Mouse (Mus musculus) bone marrow macrophage, adult 2 months (primary cell): ENCODE data around the gene 4930556J24Rik. TPM values are rescaled to one million over a fixed set of nuclear protein-coding genes. Genes with fewer than 3 reads are reported as not detected.
"Not testable (repeated sequence)": the region's sequence is repeated elsewhere in the genome, so short reads cannot be mapped to it uniquely, and the experiment has no call there.

Experiments
- H3K27ac ChIP-seq: 2 replicates; pipeline ENCODE4 v1.5.1; 2012; ENCODE audit warnings: low read depth, low read length; ENCODE audit not compliant: insufficient read depth
- H3K4me1 ChIP-seq: 2 replicates; pipeline ENCODE4 v1.6.1; 2012; ENCODE audit warnings: low read length; ENCODE audit not compliant: control insufficient read depth, insufficient read depth
- H3K4me3 ChIP-seq: 2 replicates; pipeline ENCODE4 v1.5.1; 2012; ENCODE audit warnings: mild to moderate bottlenecking, low read length, moderate library complexity; ENCODE audit not compliant: insufficient read depth
- CTCF ChIP-seq: IDR thresholded peaks from 2 replicates; pipeline ENCODE4 v1.5.1; 2012; ENCODE audit warnings: low read depth, mild to moderate bottlenecking, low read length, moderate library complexity
- POLR2A ChIP-seq: IDR thresholded peaks from 2 replicates; pipeline ENCODE4 v1.6.1; 2012; ENCODE audit warnings: mild to moderate bottlenecking, low read depth, low read length, borderline replicate concordance
- polyA plus RNA-seq: library from polyadenylated mRNA; stranded (reverse); fragments of >200 nt; gene quantifications from 2 replicates; pipeline ENCODE4 v1.2.4, GENCODE M21; 2012; ENCODE audit not compliant: missing spikeins, insufficient read depth, insufficient read length

Gene 4930556J24Rik
- polyA plus RNA-seq, 1 experiment, result not detected

DNA sequence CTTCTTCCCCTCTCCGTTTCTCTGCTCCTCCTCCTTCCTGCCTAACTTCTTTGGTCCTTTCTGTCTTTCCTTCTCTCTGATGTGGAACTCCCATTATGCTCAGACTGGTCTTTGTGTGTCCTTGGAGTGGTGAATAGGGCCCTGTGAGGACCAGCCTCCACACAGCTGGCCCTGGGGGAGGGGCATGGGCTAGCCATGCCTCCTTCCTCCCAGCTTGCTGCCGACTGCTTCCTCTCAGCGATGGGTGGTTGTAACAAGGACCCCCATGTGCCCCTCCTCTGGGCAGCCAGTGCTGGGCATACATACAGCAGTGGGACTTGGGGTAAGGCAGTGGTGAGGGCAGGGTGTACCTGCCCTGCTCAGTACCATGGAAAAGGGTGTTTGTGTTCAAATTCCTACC is 2.3 kb downstream of the 4930556J24Rik start:
- no peaks in the 10 kb centered on the region for H3K4me1 ChIP-seq
- H3K27ac ChIP-seq, result no peak overlapping the region
- no peak overlapping the region for H3K4me3 ChIP-seq
- TF ChIP-seq CTCF (no peak), POLR2A (no peak)

DNA sequence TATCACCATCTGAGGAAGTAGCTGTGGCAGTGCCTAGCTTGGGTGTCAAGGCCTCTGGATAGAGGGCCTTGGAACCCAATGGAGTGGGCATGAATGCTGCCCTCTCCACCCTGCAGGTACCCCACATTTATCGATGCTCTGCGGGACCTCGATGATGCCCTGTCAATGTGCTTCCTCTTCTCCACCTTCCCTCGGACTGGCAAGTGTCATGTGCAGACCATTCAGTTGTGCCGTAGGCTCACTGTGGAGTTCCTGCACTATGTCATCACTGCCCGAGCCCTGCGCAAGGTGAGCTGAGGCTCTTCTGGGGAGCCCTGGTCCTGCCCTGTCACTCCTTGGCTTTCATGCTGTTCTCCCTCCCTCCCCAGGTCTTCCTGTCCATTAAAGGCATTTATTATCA is 3.5 kb downstream of the 4930556J24Rik start:
- Histone ChIP-seq H3K27ac (no peak overlapping the region), H3K4me1 (no peaks in the 10 kb centered on the region), H3K4me3 (no peak overlapping the region)
- TF ChIP-seq POLR2A (no peak), CTCF (no peak)

DNA sequence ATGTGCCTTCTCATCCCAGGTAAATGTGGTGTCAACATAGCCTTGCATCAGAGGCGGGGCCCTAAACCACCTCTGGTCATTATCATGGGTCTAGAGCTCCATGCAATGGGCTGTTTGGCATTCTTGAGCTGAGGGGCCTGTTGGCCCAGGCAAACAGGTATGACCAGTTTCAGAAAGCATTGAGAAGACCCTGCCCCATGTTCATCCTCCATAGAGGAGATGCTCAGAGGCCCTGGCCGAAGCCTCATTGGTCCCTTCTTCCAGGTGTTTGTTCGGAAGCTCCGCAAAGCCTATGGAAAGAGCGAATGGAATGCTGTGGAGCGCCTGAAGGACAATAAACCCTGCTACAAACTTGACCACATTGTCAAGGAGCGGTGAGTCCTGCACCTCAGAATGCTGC is 6.2 kb downstream of the 4930556J24Rik start:
- TF ChIP-seq POLR2A (no peak), CTCF (no peak)
- Histone ChIP-seq H3K4me3 (no peak overlapping the region), H3K4me1 (peaks cover 9% of the 10 kb centered on the region)

DNA sequence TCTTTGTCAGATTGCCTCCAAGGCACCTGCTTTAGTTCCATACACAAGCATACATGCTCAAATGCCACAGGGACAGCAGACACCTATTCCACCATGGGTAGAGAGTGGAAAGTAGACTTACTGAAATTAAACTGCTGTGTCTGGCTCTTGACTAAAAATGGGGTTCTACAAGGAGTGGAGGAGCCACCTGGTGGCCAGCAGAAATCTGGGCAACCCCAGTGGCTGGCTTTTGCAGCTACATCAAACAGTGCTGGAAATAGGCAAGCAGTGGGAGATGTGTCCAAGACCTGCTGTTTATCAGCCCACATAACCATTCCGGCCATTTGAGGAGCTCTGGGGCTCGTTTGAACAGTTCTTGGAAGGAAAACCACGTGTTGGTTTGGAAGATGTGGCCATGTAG is 6.7 kb downstream of the 4930556J24Rik start:
- TF ChIP-seq CTCF (0 out of 2 replicates have a peak, but pooled peaks have one; percentile 10), POLR2A (no peak)
- Histone ChIP-seq H3K4me3 (no peak overlapping the region), H3K27ac (no peak overlapping the region), H3K4me1 (peaks cover 9% of the 10 kb centered on the region)

More for the DNA sequence above, 6.2 kb downstream of the 4930556J24Rik start:
- H3K27ac ChIP-seq, result no peak overlapping the region

DNA sequence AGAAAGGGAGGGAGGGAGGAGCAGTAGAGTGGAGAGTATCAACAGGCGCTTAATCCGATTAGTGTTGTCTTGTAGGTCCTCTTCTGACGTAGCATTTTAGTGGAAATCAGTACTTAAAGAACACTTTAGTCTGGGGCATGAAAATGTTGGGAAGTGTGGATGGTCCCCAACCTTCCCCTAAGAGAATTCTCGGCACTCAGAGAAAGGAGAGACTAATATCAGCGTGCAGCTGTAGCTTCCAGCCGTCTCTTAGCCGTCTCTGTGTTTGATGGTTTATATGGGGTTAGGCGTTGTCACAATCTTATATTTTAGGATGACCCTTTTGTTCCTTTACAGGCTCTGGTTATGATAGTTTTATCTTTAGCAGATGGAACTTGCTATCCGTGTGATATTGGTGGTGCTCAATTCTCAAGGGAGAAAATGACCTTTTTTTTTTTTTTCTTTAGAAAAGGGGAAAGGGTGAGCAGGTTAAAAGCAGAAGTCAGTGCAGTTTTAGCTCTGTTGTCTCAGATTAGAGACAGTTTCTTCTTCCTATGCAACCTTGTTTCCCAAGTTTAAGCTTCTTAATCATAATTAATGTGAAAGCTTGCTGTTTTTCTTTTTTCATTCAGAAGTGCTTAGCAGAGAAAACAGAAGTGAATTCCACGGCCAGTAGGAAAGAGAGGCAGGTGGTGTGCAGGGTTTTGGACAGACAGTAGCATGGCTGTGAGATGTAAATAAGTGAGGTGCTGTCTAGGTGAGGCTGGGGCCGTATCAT is 12.0 kb downstream of the 4930556J24Rik start:
- Histone ChIP-seq H3K4me3 (peak overlapping the region; percentile 89), H3K27ac (peak overlapping the region; percentile 81), H3K4me1 (peaks cover 14% of the 10 kb centered on the region)
- TF ChIP-seq POLR2A (no peak), CTCF (no peak)

DNA sequence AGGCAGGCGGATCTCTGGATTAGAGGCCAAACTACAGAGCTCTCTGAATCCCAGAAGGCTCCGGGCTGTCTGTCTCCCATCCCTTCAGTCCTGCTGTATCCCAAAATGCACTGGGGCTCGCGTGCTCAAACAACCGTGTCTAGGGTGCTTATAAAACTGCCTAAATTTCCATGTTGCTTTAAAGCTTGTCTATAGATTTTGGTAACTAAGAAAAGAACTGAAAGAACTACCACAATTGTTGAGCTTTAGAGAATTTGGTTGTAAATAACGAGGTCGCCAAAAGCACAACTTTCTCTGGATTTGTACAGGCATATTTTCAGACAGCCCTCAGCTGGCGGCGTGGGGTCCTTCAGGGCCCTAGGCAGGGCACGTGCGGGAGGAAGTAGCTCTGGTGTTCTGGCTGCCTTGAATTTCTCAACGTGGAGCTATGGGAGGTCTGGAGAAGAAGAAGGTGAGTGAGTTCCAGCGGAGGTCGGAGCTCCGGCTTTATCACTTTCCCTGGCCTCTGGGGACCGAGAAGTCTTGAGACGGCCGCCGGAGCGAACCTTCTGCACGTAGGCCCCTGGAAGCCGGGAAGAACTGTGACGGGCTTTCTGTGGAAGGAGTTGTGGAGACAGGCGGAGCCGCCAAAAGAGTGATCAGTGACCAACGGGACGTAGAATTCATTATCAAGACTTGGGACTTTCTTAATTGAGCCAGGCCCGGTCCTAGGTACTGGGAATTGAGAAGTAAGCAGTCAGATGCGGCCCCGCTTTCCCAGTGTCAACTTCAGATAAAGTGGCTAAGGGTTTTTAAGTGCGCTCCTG is 12.8 kb downstream of the 4930556J24Rik start, which contains the start of gene Pes1:
Gene Pes1 (plus strand): TSS at position 366 of the 806 bp plus-strand sequence.
- Histone ChIP-seq H3K4me3 (peak within 1 kb of the TSS; percentile 89), H3K27ac (peak within 1 kb of the TSS; percentile 81), H3K4me1 (peaks cover 14% of the 10 kb centered on the region)
- peak; percentile 46; the same call in 1 of the 2 replicates for TF ChIP-seq POLR2A
- no peak for TF ChIP-seq CTCF

DNA sequence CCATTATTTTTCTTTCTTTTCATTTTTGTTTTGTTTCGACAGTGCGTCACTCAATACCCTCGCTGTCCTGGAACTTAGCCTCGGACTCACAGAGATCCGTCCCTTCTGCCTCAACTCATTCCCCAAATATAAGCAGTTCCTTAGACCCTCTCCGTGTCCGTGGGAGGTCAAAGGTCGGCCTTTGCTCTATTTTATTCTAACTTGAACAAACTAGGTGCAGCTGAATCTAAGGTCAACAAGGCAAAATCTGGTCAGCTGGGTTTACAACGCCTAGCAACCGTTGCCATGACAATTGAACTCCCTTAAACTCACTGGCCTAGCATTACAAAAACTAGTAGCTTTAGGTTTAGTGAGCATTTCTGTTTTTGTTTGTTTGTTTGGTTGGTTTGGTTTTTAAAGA is 13.4 kb downstream of the 4930556J24Rik start:
- peak overlapping the region; percentile 81 for H3K27ac ChIP-seq

DNA sequence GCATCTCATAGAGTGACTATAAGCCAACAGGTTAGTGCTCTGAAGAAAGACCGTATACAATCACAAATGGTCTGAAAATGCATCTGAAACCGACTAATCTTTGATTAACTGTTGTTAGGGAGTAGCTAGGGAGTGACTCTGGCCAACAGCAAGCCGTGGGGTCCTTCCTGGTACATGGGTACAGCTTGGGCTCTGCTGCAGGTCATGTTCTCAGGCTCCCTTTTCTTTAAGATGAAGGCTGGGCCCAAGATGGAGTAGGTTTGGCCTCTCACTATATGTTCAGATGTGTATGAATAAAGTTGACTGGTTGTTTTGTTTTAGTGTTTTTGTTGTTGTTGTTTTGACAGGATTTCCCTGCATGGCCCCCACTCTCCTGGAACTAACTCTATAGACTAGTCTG is 14.8 kb downstream of the 4930556J24Rik start:
- TF ChIP-seq CTCF (no peak), POLR2A (no peak)
- no peak overlapping the region for H3K4me3 ChIP-seq
- H3K4me1 ChIP-seq, result peaks cover 14% of the 10 kb centered on the region

More for the DNA sequence above, 13.4 kb downstream of the 4930556J24Rik start:
- TF ChIP-seq CTCF, result no peak
- no peak for TF ChIP-seq POLR2A
- peak overlapping the region; percentile 89 for H3K4me3 ChIP-seq
- peaks cover 14% of the 10 kb centered on the region for H3K4me1 ChIP-seq

DNA sequence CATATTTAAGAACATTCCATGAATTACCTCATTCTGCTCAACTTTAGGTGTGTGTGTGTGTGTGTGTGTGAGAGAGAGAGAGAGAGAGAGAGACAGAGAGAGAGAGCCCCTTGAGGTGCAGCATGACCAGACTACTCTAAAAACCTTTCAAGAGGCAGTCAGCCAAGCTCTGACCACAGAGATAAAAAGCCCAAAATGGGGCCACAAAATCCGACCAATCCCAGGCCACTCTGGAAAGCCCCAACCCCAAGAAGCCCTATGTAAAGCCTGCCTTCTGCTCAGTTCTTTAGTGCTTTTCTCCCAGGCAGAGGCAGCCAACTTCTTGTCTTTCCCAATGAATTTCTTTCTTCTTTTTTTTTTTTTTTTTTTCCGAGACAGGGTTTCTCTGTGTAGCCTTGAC is 15.7 kb downstream of the 4930556J24Rik start:
- no peak overlapping the region for H3K4me3 ChIP-seq
- no peak for TF ChIP-seq POLR2A
- no peak for TF ChIP-seq CTCF
- H3K4me1 ChIP-seq, result peaks cover 6% of the 10 kb centered on the region
- no peak overlapping the region for H3K27ac ChIP-seq

More for the DNA sequence above, 14.8 kb downstream of the 4930556J24Rik start:
- H3K27ac ChIP-seq, result no peak overlapping the region

DNA sequence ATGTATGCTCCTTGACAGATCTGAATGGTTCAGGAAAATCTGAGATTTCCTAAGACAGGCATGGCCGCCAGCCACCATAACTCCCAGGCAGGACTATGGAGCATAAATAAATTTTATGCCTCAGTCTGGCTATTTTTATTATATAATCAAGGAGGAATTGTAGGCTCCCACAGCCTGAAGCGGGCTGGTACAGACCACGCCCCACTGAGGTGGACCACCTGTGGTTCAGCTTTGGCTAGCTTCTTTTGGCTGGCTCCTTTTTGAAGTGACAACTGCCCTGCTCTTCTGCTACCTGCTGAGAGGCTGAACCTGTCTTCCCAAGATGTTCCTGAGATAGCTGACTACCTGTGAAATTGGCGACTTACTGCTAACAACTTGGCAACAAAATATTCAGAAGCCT is 21.2 kb downstream of the 4930556J24Rik start:
- H3K4me1 ChIP-seq, H3K4me3 ChIP-seq, H3K27ac ChIP-seq: not testable (repeated sequence)

DNA sequence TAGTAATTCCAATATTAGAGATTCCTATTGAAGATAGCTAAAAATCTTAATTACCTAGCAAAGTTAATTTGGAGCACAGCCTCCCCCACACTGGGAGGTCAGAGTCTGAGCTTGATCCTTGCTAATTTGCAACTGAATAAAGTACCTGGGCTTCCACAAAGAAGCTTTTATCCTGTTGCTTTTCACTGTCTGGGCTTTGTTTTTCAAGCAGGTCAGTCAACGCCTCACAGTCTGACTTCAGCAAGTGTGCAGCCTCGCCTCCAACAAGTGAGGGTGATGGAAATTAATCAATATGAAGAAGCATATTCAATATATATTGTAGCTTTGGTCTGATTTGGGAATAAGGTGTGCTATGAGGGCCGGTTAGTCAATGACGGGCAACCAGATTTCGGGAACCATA is 21.7 kb downstream of the 4930556J24Rik start:
- not testable (repeated sequence) for H3K4me3 ChIP-seq, H3K4me1 ChIP-seq, H3K27ac ChIP-seq
